Comparison of ENCODE assay signal across 8 mouse cellular contexts in the genomic region with DNA sequence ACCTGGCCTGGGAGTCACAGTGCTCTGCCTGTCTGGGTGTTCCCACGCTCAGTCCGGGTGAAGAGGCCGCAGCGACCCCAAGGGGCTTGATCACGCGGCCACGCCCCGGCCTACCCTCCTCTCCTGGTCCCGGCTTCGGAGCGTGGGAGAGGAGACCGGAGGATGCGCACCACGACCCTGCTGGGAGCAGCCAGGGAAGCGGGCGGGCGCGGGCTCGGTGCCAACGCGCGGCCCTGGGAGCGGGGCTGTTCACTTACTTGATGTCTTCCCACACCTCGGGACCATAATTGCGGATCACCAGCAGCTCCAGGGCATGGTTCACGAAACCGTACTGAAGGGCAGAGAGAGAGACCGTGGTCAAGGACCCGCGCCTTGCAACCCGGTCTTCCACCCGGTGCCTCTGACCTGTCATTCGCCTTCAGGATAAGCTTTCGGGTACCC. TPM values are rescaled to one million over a fixed set of nuclear protein-coding genes. Genes with fewer than 3 reads are reported as not detected.
DNase-seq lines count a peak whose midpoint lies in the region; ATAC-seq lines count a peak whose summit lies in the region.

No protein-coding gene starts in this region.

- H3K4me2 ChIP-seq in hindbrain, embryonic 11.5 days (replicated peaks; ENCODE audit: low read depth, low read length): peak overlapping the region; percentile 91

- H3K4me3 ChIP-seq in hindbrain, embryonic 11.5 days (ENCODE audit: low read depth, low read length): peak overlapping the region; percentile 45

- peak overlapping the region; percentile 58 for H3K9ac ChIP-seq in hindbrain, embryonic 11.5 days (ENCODE audit: low read depth, low read length)

- under 1% methylated on average over 34 of the region's 34 CpGs for WGBS in hindbrain, embryonic 11.5 days

- H3K27ac ChIP-seq in hindbrain, embryonic 11.5 days (ENCODE audit: low read depth, low read length): no peak overlapping the region

- peak; percentile 65 for ATAC-seq in hindbrain, embryonic 11.5 days (ENCODE audit: low FRiP score)

- no peaks in the 10 kb centered on the region for H3K9me3 ChIP-seq in hindbrain, embryonic 11.5 days (ENCODE audit: control insufficient read depth, low read length)

- no peaks in the 10 kb centered on the region for H3K4me1 ChIP-seq in hindbrain, embryonic 11.5 days (replicated peaks; ENCODE audit: control insufficient read depth, insufficient read depth, low read length)

- no peaks in the 10 kb centered on the region for H3K36me3 ChIP-seq in hindbrain, embryonic 11.5 days (ENCODE audit: control insufficient read depth, insufficient read depth, low read length)

- peak; percentile 9 for DNase-seq in T-cell, adult 2 months (ENCODE audit: low spot score)
- DNase-seq in cerebellum, postnatal 10 days: peak; percentile 82 to 86
- peak; percentile 57 to 61 for DNase-seq in frontal cortex, postnatal 25 days (ENCODE audit: low spot score in 2 of 2)
- peak; percentile 63 for DNase-seq in hindbrain, embryonic 11.5 days (ENCODE audit: low spot score)
- DNase-seq in layer of hippocampus, adult 9-11 months: peak; percentile 78
- peak; percentile 47 to 53 for DNase-seq in lung, adult 18-20 months
- DNase-seq in ovary, postnatal 10 days (ENCODE audit: low spot score): peak; percentile 18
- DNase-seq in urinary bladder, postnatal 14 days (ENCODE audit: low spot score): peak; percentile 32

- no peaks in the 10 kb centered on the region for H3K27me3 ChIP-seq in hindbrain, embryonic 11.5 days (ENCODE audit: control insufficient read depth, insufficient read depth, low read length)

RNA-seq across cellular contexts. Expression of gene Gucy1b1, which starts 0.7 kb away (rescaled TPM):
- 10.2 and 10.7 TPM in 2 replicates for polyA plus RNA-seq in hindbrain, embryonic 11.5 days (2014; fragmentation: Nextera tagmentation; extraction: Ambion mirVana)

Comparison
In these comparisons a context has a peak if more than half of its experiments do, and no peak if none do; other contexts are left out.
1. DNase-seq: peak in every context shown above with its lines; median percentile 84 in cerebellum, postnatal 10 days; 78 in layer of hippocampus, adult 9-11 months; 63 in hindbrain, embryonic 11.5 days; 59 in frontal cortex, postnatal 25 days; 50 in lung, adult 18-20 months; 32 in urinary bladder, postnatal 14 days; 18 in ovary, postnatal 10 days; 9 in T-cell, adult 2 months.